Mouse (Mus musculus): ENCODE data around the gene Ears2. TPM values are rescaled to one million over a fixed set of nuclear protein-coding genes. Genes with fewer than 3 reads are reported as not detected.

Ears2 gene
- polyA plus RNA-seq, 1 experiment from 2014 or later, result 39.3 TPM

DNA sequence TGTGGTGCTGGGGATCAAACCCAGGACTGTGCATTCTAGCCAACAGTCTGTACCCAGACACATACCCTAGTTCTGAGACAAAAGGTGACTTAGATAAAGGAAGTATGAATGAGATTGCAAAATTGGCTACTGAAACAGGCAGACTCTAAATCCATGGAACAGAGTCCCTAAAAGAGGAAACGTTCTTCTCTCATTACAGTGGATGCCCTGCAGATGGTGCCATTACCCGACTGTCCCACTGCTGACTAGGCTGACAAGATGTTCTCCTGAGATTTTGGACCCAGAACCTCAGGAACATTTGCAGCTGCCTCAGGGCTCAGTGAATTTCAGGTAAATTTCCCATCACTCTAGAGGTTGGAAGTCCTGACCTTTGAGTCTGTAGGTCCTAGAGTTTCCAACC, 32.7 kb downstream of the Ears2 start:
- no peaks in the 10 kb centered on the region for H3K27me3 ChIP-seq (ENCODE audit: control insufficient read depth, insufficient read depth, low read length)
- peaks cover 29% of the 10 kb centered on the region for H3K36me3 ChIP-seq (ENCODE audit: control insufficient read depth, insufficient read depth, low read length)
- WGBS, result 27% methylated on average over 2 of the region's 2 CpGs
- H3K4me2 ChIP-seq (ENCODE audit: low read length), result no peak overlapping the region
- no peaks in the 10 kb centered on the region for H3K4me1 ChIP-seq (ENCODE audit: control insufficient read depth in 2 of 2, insufficient read depth in 2 of 2, low read length in 2 of 2)
- H3K4me3 ChIP-seq (ENCODE audit: control insufficient read depth in 1 of 2, insufficient read depth in 1 of 2, low read depth in 1 of 2, low read length in 2 of 2), result no peak overlapping the region
- no peak overlapping the region for H3K9ac ChIP-seq (ENCODE audit: low read length)
- ATAC-seq (ENCODE audit: insufficient number of reproducible peaks, insufficient read depth, low FRiP score, low read depth), result no peak
- no peaks in the 10 kb centered on the region for H3K9me3 ChIP-seq (ENCODE audit: control insufficient read depth, low read length)
- no peak overlapping the region for H3K27ac ChIP-seq (replicated peaks in 1 of 2; ENCODE audit: control insufficient read depth in 1 of 2, insufficient read depth in 1 of 2, low read depth in 2 of 2, low read length in 2 of 2)

DNA sequence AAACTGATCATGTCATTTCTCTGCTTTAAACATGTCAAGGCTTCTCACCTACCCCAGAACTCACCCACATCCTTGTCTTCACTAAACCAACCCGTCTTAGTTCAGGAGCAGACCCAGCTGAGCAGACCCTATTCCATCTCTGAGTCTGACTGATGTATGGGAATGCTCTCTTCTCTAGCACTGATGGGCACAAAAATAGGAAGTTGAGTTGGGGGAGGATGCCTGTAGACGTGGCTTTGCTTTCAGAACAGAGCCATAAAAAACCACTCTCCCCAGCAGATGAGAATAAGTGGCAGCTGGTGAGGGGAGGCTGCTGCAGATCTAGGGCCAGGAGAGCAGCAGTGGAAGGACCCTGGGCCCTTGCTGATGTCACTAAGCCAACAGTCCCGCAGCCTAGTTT, 33.7 kb downstream of the Ears2 start:
- Histone ChIP-seq H3K27ac (replicated peaks in 1 of 2; ENCODE audit: control insufficient read depth in 1 of 2, insufficient read depth in 1 of 2, low read depth in 2 of 2, low read length in 2 of 2) (no peak overlapping the region), H3K4me1 (ENCODE audit: control insufficient read depth in 2 of 2, insufficient read depth in 2 of 2, low read length in 2 of 2) (no peaks in the 10 kb centered on the region), H3K36me3 (ENCODE audit: control insufficient read depth, insufficient read depth, low read length) (peaks cover 19% of the 10 kb centered on the region), H3K4me2 (ENCODE audit: low read length) (no peak overlapping the region), H3K4me3 (ENCODE audit: control insufficient read depth in 1 of 2, insufficient read depth in 1 of 2, low read depth in 1 of 2, low read length in 2 of 2) (no peak overlapping the region), H3K27me3 (ENCODE audit: control insufficient read depth, insufficient read depth, low read length) (no peaks in the 10 kb centered on the region), H3K9me3 (ENCODE audit: control insufficient read depth, low read length) (no peaks in the 10 kb centered on the region), H3K9ac (ENCODE audit: low read length) (no peak overlapping the region)
- 58% methylated on average over 3 of the region's 3 CpGs for WGBS
- no peak for ATAC-seq (ENCODE audit: insufficient number of reproducible peaks, insufficient read depth, low FRiP score, low read depth)

- no peak for ATAC-seq (ENCODE audit: insufficient number of reproducible peaks, insufficient read depth, low FRiP score, low read depth)
- no peak overlapping the region for H3K9ac ChIP-seq (ENCODE audit: low read length)
Measured at GRCm38 (mm10) chr7:122022131-122022530, 44.9 kb downstream of the Ears2 start.

GRCm38 (mm10) chr7:122020667-122021354, 46.3 kb downstream of the Ears2 start, which contains the start of gene Gga2:
Gene Gga2, minus strand, starts transcription at chr7:122021222.
- Histone ChIP-seq H3K27me3 (ENCODE audit: control insufficient read depth, insufficient read depth, low read length) (no peaks in the 10 kb centered on the region), H3K4me3 (ENCODE audit: control insufficient read depth in 1 of 2, insufficient read depth in 1 of 2, low read depth in 1 of 2, low read length in 2 of 2) (peak within 1 kb of the TSS; percentile 72 to 95), H3K36me3 (ENCODE audit: control insufficient read depth, insufficient read depth, low read length) (0 out of 2 replicates have a peak, but pooled peaks cover 4% of the 10 kb centered on the region), H3K9ac (ENCODE audit: low read length) (peak within 1 kb of the TSS; percentile 86), H3K4me2 (ENCODE audit: low read length) (peak within 1 kb of the TSS; percentile 79), H3K4me1 (ENCODE audit: control insufficient read depth in 2 of 2, insufficient read depth in 2 of 2, low read length in 2 of 2) (peaks cover 13 to 28% of the 10 kb centered on the region in 2 experiments), H3K27ac (replicated peaks in 1 of 2; ENCODE audit: control insufficient read depth in 1 of 2, insufficient read depth in 1 of 2, low read depth in 2 of 2, low read length in 2 of 2) (peak within 1 kb of the TSS; percentile 86 to 92), H3K9me3 (ENCODE audit: control insufficient read depth, low read length) (no peaks in the 10 kb centered on the region)
- peak; percentile 84 for ATAC-seq (ENCODE audit: insufficient number of reproducible peaks, insufficient read depth, low FRiP score, low read depth)
- under 1% methylated on average over 50 of the region's 50 CpGs for WGBS

More at GRCm38 (mm10) chr7:122022131-122022530, 44.9 kb downstream of the Ears2 start:
- Histone ChIP-seq H3K27me3 (ENCODE audit: control insufficient read depth, insufficient read depth, low read length) (no peaks in the 10 kb centered on the region), H3K9me3 (ENCODE audit: control insufficient read depth, low read length) (no peaks in the 10 kb centered on the region), H3K27ac (replicated peaks in 1 of 2; ENCODE audit: control insufficient read depth in 1 of 2, insufficient read depth in 1 of 2, low read depth in 2 of 2, low read length in 2 of 2) (no peak overlapping the region), H3K4me2 (ENCODE audit: low read length) (no peak overlapping the region), H3K4me1 (ENCODE audit: control insufficient read depth in 2 of 2, insufficient read depth in 2 of 2, low read length in 2 of 2) (peaks cover 10 to 23% of the 10 kb centered on the region in 2 experiments), H3K36me3 (ENCODE audit: control insufficient read depth, insufficient read depth, low read length) (0 out of 2 replicates have a peak, but pooled peaks cover 4% of the 10 kb centered on the region), H3K4me3 (ENCODE audit: control insufficient read depth in 1 of 2, insufficient read depth in 1 of 2, low read depth in 1 of 2, low read length in 2 of 2) (no peak overlapping the region)
- 94% methylated on average over 2 of the region's 2 CpGs for WGBS

DNA sequence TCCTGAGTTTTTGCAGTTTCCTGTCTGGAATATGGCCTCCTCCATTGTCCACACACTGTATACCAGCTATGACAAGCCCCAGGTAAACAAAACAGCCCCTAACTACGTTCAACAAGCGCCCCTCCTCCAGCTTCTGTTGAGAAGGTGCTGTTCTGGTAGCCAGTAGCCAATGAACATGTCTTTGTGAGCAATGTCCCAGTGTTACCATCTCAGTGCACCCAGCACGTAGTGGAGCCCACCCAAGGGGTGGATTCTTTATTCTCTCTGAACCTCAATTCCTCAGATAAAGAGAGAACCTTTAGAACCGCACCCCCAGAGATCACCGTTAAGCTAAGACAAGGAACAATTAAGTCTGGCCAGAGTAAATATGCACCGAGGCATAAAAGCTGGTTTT, 46.8 kb downstream of the Ears2 start:
- ATAC-seq (ENCODE audit: insufficient number of reproducible peaks, insufficient read depth, low FRiP score, low read depth), result peak; percentile 29; the same call in 1 of the 2 replicates
- no peaks in the 10 kb centered on the region for H3K27me3 ChIP-seq (ENCODE audit: control insufficient read depth, insufficient read depth, low read length)
- peak overlapping the region; percentile 86 for H3K9ac ChIP-seq (ENCODE audit: low read length)
- peak overlapping the region; percentile 86 to 92 for H3K27ac ChIP-seq (replicated peaks in 1 of 2; ENCODE audit: control insufficient read depth in 1 of 2, insufficient read depth in 1 of 2, low read depth in 2 of 2, low read length in 2 of 2)
- H3K4me2 ChIP-seq (ENCODE audit: low read length), result peak overlapping the region; percentile 79
- H3K9me3 ChIP-seq (ENCODE audit: control insufficient read depth, low read length), result no peaks in the 10 kb centered on the region
- H3K36me3 ChIP-seq (ENCODE audit: control insufficient read depth, insufficient read depth, low read length), result 0 out of 2 replicates have a peak, but pooled peaks cover 4% of the 10 kb centered on the region
- WGBS, result 2% methylated on average over 6 of the region's 6 CpGs
- H3K4me1 ChIP-seq (ENCODE audit: control insufficient read depth in 2 of 2, insufficient read depth in 2 of 2, low read length in 2 of 2), result peaks cover 19 to 34% of the 10 kb centered on the region in 2 experiments
- peak overlapping the region; percentile 72 to 95 for H3K4me3 ChIP-seq (ENCODE audit: control insufficient read depth in 1 of 2, insufficient read depth in 1 of 2, low read depth in 1 of 2, low read length in 2 of 2)

- H3K27me3 ChIP-seq (ENCODE audit: control insufficient read depth, insufficient read depth, low read length), result no peaks in the 10 kb centered on the region
- H3K27ac ChIP-seq (replicated peaks in 1 of 2; ENCODE audit: control insufficient read depth in 1 of 2, insufficient read depth in 1 of 2, low read depth in 2 of 2, low read length in 2 of 2), result no peak overlapping the region
- H3K4me3 ChIP-seq (ENCODE audit: control insufficient read depth in 1 of 2, insufficient read depth in 1 of 2, low read depth in 1 of 2, low read length in 2 of 2), result peak overlapping the region in 1 of 2 experiments; percentile 5; a peak in 1 of 4 replicates
- 85% methylated on average over 7 of the region's 7 CpGs for WGBS
- H3K4me2 ChIP-seq (ENCODE audit: low read length), result peak overlapping the region; percentile 79
- H3K9me3 ChIP-seq (ENCODE audit: control insufficient read depth, low read length), result no peaks in the 10 kb centered on the region
- peak overlapping the region; percentile 38; the same call in 1 of the 2 replicates for H3K9ac ChIP-seq (ENCODE audit: low read length)
- ATAC-seq (ENCODE audit: insufficient number of reproducible peaks, insufficient read depth, low FRiP score, low read depth), result no peak
- 0 out of 2 replicates have a peak, but pooled peaks cover 4% of the 10 kb centered on the region for H3K36me3 ChIP-seq (ENCODE audit: control insufficient read depth, insufficient read depth, low read length)
- H3K4me1 ChIP-seq (ENCODE audit: control insufficient read depth in 2 of 2, insufficient read depth in 2 of 2, low read length in 2 of 2), result peaks cover 27 to 43% of the 10 kb centered on the region in 2 experiments
Measured at GRCm38 (mm10) chr7:122018978-122019377, 48.1 kb downstream of the Ears2 start.

GRCm38 (mm10) chr7:122018247-122018646, 48.8 kb downstream of the Ears2 start:
- Histone ChIP-seq H3K4me3 (ENCODE audit: control insufficient read depth in 1 of 2, insufficient read depth in 1 of 2, low read depth in 1 of 2, low read length in 2 of 2) (no peak overlapping the region), H3K9ac (ENCODE audit: low read length) (peak overlapping the region; percentile 2; the same call in 1 of the 2 replicates), H3K36me3 (ENCODE audit: control insufficient read depth, insufficient read depth, low read length) (0 out of 2 replicates have a peak, but pooled peaks cover 4% of the 10 kb centered on the region), H3K4me2 (ENCODE audit: low read length) (peak overlapping the region; percentile 79; the same call in 1 of the 2 replicates), H3K4me1 (ENCODE audit: control insufficient read depth in 2 of 2, insufficient read depth in 2 of 2, low read length in 2 of 2) (peaks cover 27 to 45% of the 10 kb centered on the region in 2 experiments), H3K9me3 (ENCODE audit: control insufficient read depth, low read length) (no peaks in the 10 kb centered on the region), H3K27me3 (ENCODE audit: control insufficient read depth, insufficient read depth, low read length) (no peaks in the 10 kb centered on the region), H3K27ac (replicated peaks in 1 of 2; ENCODE audit: control insufficient read depth in 1 of 2, insufficient read depth in 1 of 2, low read depth in 2 of 2, low read length in 2 of 2) (0 out of 4 replicates have a peak overlapping the region, but pooled peaks of 1 of the 2 experiments have one; percentile 1)
- no peak for ATAC-seq (ENCODE audit: insufficient number of reproducible peaks, insufficient read depth, low FRiP score, low read depth)
- WGBS, result 61% methylated on average over 3 of the region's 3 CpGs
